Mouse (Mus musculus) gastrocnemius, postnatal 25 days (tissue): ENCODE measurements around the gene Snurf. TPM values are rescaled to one million over a fixed set of nuclear protein-coding genes. Genes with fewer than 3 reads are reported as not detected.

Source experiments
- DNase-seq: peaks from one replicate; pipeline ENCODE4 v3.0.0; 2022
- long read RNA-seq, 2 experiments: library from polyadenylated mRNA; stranded (forward); transcript quantifications; one replicate each; pipeline ENCODE4 v2.0.0; 2021
- total RNA-seq, 2 experiments: library from RNA; stranded (reverse); gene quantifications; 1 replicate in 1 of 2; 2 replicates in 1 of 2; pipeline ENCODE4 v1.2.3; 2021

Snurf gene
- total RNA-seq, result 100 to 1,000 TPM; 125 to 129 TPM
- long read RNA-seq, experiment 1, result 0 reads
- long read RNA-seq, experiment 2, result 0 reads

- DNase-seq, result peak; percentile 40
Observed at GRCm38 (mm10) chr7:60004606-60005330, at the start of gene Snurf, which contains the start of gene Gm38393. Gene Snurf, minus strand, starts transcription at chr7:60005049. Gene Gm38393, minus strand, starts transcription at chr7:60005064.

- no peak for DNase-seq
Observed at GRCm38 (mm10) chr7:60047481-60048201, 42.8 kb upstream of the Snurf start.

- DNase-seq, result no peak
Observed at GRCm38 (mm10) chr7:60013186-60013585, 8.3 kb upstream of the Snurf start.

- DNase-seq, result no peak
Observed at GRCm38 (mm10) chr7:60007727-60008360, 3.0 kb upstream of the Snurf start.

- DNase-seq, result no peak
Observed at GRCm38 (mm10) chr7:60006262-60006661, 1.4 kb upstream of the Snurf start.

- no peak for DNase-seq
Observed at GRCm38 (mm10) chr7:60003921-60004605, 786 bp downstream of the Snurf start.

GRCm38 (mm10) chr7:60003006-60003865, 1.6 kb downstream of the Snurf start:
- no peak for DNase-seq

- no peak for DNase-seq
Observed at GRCm38 (mm10) chr7:59978646-59979045, 26.2 kb downstream of the Snurf start.

Other genes starting within 250 kb of the Snurf start
- 1 to 10 TPM; 1.2 to 2.5 TPM for gene Gm38393, start within 50 bp of the Snurf start, total RNA-seq
- gene Snrpn, start 135.2 kb upstream of the Snurf start, total RNA-seq, result 10 to 100 TPM; 44.1 to 50.6 TPM